Mouse (Mus musculus) testis, adult 2 months (tissue): ENCODE measurements around the gene Bmper.

Experiments
- CTCF ChIP-seq: fragments of 200-500 bp; IDR thresholded peaks from 2 replicates; pipeline ENCODE4 v1.5.1; 2012; ENCODE audit warnings: low read depth, mild to moderate bottlenecking, inconsistent platforms, low read length, moderate library complexity; ENCODE audit not compliant: control insufficient read depth, insufficient read depth, insufficient replicate concordance
- POLR2A ChIP-seq: fragments of 200-500 bp; IDR thresholded peaks from 2 replicates; pipeline ENCODE4 v1.6.1; 2012; ENCODE audit warnings: low read depth, mild to moderate bottlenecking, inconsistent platforms, low read length, moderate library complexity; ENCODE audit not compliant: control insufficient read depth

- TF ChIP-seq POLR2A = no peak
- no peak for TF ChIP-seq CTCF
Measured at GRCm38 (mm10) chr9:23453309-23453708, 230.4 kb downstream of the Bmper start.
